Mouse (Mus musculus) bone marrow, adult 2 months (tissue): ENCODE data around the gene Fuz.

Experiments used
- CTCF ChIP-seq: fragments of 200-500 bp; IDR thresholded peaks from 2 replicates; pipeline ENCODE4 v1.5.1; 2011; ENCODE audit warnings: low read length, control low read depth; ENCODE audit not compliant: control insufficient read depth, insufficient read depth
- POLR2A ChIP-seq: fragments of 200-500 bp; IDR thresholded peaks from 2 replicates; pipeline ENCODE4 v1.6.1; 2011; ENCODE audit warnings: low read depth, mild to moderate bottlenecking, control low read depth, low read length, borderline replicate concordance; ENCODE audit not compliant: control insufficient read depth

DNA sequence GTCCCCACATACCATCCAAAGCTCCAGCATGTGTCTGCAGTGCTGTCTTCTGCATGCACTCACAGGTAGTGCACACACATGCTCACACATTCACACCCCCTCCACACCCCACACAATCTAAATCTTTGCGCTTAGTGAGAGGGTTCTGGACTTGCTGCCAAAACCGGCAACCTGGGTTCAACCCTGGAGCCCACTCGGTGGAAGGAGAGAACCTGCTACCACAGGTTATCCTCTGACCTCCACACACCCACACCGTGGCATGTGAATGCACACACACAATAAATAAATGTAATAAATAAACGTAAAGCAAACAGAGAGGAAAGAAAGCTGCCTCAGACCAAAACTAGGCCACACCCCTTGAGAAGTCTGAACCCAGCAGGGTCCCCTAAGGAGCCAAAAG lies 48.1 kb upstream of the Fuz start:
- no peak for TF ChIP-seq CTCF
- TF ChIP-seq POLR2A: no peak
